Mouse (Mus musculus): ENCODE measurements around the gene Hdac9.
A peak's percentile ranks its signal among the peaks of the same experiment; 100 is the strongest.
"Not testable (repeated sequence)": the region's sequence is repeated elsewhere in the genome, so short reads cannot be mapped to it uniquely, and the experiment has no call there.

Gene Hdac9

GRCm38 (mm10) chr12:34487666-34488065 is 429.2 kb downstream of the Hdac9 start:
- DNase-seq (ENCODE audit: low read depth) = no peak

- DNase-seq (ENCODE audit: low read depth) = no peak
Observed at GRCm38 (mm10) chr12:34487021-34487420, 429.9 kb downstream of the Hdac9 start.

DNA sequence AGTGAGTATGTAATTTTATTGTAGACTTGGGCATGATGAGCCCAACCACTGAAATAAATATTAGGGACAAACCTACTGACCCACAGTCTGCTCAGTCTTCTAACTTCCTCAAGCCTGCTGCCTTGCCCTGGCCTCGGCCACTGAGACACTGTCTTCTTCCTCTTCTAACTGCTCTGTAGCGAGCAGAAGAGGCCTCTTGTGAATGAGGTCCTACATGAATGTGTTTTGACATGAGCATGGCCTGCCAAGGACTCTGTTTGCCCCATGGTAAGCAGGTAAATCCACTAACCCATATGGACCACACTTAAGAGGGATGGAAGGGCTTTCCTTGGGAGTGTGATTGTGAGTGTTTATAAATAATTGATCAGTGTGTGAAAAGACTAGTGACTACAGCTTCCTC is 430.9 kb downstream of the Hdac9 start:
- DNase-seq (ENCODE audit: low read depth) = no peak

DNA sequence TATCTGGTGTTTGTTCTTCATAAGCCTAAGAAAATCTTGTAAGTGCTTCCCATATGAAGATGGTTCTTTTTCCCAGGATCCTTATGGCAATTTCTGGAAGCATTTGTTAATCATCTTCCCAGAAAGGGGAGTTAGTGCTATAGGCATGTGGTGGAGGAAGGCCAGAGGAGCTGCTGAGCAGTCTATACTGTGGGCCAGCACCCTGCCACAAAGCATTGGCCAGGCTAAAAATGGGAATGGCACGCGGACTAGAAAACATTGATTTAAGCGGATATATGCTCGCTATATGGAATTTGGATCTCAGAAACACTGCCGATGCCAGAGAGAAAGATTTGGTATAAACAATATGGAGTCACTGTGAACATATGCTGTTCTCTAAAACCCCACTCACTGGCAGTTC is 435.2 kb downstream of the Hdac9 start:
- DNase-seq (ENCODE audit: low read depth) = no peak

DNA sequence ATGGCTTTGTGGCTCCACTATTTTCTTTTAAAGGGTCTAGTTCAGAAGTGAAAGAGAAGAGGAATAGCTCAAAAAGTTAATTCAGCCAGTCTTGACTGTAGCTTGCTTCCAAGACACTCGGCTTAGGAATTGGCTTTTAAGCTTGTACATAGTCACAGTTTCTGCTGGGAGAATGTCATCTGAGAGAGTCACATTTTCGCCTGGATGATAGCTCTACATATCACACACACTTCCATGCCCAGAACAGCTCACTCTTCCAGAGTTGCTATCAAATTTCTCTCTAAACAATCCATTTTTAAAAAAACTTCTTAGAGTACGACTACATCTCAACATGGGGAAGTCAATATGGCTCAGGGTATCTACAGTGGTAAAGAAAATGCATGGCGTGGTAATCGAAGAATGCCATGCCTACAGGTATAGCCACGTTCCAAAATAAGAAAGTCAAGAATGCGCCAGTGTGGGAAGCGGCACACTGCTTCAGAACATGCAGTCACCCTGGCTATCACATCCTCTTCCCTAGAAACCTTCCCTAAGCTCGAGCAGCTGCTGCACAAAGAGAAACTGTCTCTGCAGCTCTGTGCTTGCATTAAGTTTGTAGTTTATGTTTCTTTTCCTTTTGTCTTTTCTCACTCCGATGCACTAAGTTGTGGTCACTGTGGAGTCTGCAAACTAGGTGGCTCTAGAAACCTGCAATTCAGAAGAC is 443.8 kb downstream of the Hdac9 start:
- no peak for DNase-seq (ENCODE audit: low read depth)

GRCm38 (mm10) chr12:34472542-34472941 is 444.4 kb downstream of the Hdac9 start:
- DNase-seq (ENCODE audit: low read depth) = no peak

DNA sequence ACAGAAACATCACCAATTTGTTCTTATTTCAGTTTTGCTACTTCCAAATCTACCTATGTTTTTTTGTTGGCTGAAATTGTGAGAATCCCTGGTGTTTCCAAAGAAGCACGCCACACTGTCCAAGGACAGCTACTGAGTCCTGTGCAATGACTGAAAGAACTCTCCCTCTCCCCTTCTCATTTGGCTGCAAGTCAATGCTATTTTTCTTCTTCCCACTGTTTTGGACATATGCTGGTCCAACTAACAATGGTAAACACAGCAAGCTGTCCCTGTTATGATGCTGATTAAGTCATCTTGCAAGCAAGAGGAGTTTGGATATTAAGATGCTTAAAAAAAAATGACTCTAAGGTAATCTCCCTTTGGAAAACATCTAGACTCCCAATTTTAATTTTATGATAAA is 455.2 kb downstream of the Hdac9 start:
- no peak for DNase-seq (ENCODE audit: low read depth)

GRCm38 (mm10) chr12:34452643-34453042 is 464.3 kb downstream of the Hdac9 start:
- no peak for DNase-seq (ENCODE audit: low read depth)

DNA sequence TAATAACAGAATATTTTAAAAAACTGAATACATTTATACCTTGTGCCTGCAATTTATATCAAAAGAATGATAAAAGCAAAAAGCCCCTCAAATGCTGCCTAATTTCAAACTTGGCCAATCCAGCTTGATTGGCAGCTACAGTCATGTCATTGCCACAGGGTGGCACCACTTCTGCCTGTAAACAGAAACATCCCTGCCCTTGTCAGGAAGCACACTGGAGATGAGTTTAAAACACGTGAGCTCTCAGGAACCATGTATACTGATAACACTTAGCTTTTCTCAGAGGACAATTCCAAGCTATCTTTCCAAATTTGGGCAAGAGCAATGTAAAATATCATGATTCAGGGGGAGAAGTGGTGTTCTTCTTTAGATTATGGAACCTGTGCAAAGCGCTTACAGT is 465.7 kb downstream of the Hdac9 start:
- DNase-seq (ENCODE audit: low read depth) = no peak

- DNase-seq (ENCODE audit: low read depth) = not testable (repeated sequence)
Observed at GRCm38 (mm10) chr12:34444724-34445123, 472.2 kb downstream of the Hdac9 start.

GRCm38 (mm10) chr12:34440930-34441329 is 476.0 kb downstream of the Hdac9 start:
- DNase-seq (ENCODE audit: low read depth) = no peak

DNA sequence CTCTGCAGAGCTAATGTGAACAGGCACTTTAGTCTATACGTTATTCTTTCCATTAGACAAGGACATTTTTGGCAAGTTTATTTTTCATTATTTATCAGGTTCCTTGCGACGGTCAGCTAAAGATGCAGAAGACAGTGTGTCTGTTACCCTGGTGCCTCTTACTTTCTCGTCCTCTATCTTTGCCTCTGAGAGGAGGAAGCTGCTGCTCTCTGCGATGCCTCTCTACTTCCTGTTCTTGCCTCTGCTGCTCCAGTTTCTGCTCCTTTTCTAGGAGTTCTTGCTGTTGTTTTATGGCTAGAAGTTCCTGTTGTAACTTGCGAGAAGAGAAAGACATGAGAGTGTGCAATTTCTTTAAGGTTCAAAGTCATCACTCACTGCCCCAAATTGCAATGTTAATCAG is 484.0 kb downstream of the Hdac9 start:
- DNase-seq (ENCODE audit: low read depth) = no peak

GRCm38 (mm10) chr12:34432461-34432860 is 484.4 kb downstream of the Hdac9 start:
- DNase-seq (ENCODE audit: low read depth) = peak; percentile 17

GRCm38 (mm10) chr12:34431832-34432231 is 485.1 kb downstream of the Hdac9 start:
- no peak for DNase-seq (ENCODE audit: low read depth)

DNA sequence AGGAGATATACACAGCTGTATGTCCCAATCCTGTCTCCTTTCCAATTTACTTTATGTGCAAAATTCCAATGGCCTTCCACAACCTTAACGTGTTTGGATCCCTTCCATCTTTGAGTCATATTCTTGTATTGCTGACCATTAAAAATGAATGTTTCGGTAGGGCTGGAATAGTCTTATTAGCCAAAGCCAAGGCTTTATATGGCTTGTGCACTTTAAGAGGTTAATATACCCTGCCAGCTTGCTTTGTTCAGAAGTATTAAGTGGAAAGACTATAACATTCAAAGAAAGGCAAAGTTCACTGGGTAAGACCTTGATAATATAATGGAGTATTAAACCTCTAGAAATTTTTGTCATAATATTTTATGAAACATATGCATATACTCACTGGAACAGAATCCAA is 491.4 kb downstream of the Hdac9 start:
- DNase-seq (ENCODE audit: low read depth) = no peak

DNA sequence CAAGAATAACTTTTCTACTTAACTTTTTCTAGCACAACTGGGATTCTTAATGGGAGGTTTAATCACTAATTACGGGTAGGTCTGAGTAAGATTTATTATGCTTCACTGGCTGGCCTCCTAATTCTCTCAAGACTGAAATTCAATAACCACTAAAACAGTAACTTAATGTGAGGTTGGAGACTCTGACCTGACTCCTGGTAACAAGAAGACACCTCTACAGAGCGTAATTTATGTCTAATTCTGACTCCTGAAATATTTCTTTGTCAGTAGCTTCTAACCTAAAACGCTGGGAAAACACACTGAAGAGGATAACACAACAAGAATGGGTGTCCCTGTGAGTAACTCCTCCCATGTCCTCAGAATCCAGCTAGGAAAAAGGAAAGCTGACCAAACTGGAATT is 508.8 kb downstream of the Hdac9 start:
- DNase-seq (ENCODE audit: low read depth) = no peak

DNA sequence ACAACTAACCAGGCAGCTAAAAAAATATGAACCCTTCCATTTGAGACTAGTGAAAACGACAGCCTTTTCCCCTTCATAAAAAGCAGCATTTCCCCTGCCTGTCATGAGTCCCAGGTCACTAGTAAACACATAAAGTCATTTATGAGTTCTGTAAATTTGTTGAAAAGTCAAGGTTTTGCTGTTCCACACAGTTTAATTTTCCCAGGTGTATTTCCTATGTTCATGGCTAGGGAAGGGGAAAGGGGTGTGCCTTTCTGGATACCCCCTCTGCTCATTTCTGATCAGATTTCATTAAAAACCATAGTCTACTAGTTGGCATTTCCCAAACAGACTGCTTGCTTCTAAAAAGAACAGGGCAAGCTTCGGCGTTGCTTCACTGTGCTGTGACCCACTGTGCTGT is 509.8 kb downstream of the Hdac9 start:
- no peak for DNase-seq (ENCODE audit: low read depth)

- DNase-seq (ENCODE audit: low read depth) = no peak
Observed at GRCm38 (mm10) chr12:34402065-34402464, 514.8 kb downstream of the Hdac9 start.

DNA sequence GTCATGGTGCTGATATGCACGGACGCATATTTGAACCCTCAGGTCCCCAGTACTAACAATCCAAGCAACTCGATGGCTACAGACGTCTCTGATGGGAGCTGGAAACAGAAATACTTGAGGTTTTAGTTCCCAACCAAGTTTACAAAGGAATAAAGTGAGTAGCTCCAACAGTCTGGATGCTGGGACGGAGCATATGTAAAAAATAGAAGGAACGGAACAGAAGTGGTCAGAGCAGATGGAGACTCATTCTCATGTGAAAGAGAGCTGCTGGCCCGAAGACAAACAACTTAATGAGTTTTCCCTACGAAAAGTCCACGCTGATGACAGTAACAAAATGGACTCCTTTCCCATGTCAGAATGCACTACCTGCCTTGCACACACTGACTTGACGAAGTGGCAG is 518.3 kb downstream of the Hdac9 start:
- no peak for DNase-seq (ENCODE audit: low read depth)

DNA sequence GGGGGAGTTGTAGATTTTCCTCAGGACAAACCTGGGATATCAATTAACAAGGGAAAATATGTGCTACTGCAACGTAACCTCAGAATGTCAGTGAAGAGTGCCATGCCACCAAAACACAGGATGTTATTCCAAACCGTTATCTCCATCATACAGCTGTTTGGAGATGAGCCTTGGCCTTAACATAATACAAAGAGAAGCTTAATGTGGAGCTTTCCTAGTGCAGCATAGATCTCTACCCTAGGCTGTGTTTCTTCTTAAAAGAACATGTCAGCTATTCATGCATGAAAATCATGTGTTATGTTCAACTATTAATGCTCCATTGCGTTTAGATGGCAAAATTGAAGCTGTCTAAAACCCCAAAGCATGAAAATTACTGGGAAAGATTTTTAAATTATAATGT is 522.6 kb downstream of the Hdac9 start:
- DNase-seq (ENCODE audit: low read depth) = no peak

DNA sequence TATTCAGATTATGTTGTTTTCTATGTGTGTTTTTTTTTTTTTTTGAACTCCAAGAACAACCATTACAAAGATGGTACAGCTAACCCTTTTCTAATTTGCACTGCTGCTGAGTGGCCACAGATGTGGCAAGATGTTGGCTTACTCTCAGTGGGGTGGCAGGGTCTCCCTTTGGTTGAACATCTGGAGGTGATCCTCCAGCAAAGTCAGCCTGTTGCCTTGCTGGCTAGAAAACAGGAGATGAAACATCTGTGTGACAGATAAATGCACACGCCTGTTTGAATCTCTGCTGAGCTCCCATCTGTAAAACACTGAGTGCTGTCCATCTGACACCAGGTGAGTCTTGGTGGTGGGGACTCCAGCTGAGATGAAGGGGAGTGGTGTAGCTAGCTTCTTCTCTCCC is 537.2 kb downstream of the Hdac9 start:
- DNase-seq (ENCODE audit: low read depth) = no peak

GRCm38 (mm10) chr12:34378637-34379036 is 538.3 kb downstream of the Hdac9 start:
- DNase-seq (ENCODE audit: low read depth) = no peak

DNA sequence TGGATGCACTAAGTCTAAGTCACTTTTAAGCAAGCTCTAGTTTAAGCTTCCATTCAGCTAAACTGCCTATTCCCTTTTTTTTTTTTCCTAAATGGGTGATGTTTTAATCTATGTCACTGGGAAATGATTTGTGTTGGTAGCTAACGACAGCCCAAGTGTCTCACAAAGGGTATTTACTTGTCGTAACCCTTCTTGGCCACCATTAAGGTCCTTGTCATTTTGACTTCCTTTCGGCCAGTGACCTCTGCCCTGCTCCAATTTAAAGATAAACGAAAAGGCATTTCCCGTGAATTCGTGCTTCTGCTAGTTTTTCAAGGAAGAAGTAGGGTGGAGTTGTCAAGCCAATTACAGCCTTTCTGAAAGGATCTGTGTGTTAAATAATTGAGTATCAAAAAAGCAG is 565.0 kb downstream of the Hdac9 start:
- DNase-seq (ENCODE audit: low read depth) = no peak

DNA sequence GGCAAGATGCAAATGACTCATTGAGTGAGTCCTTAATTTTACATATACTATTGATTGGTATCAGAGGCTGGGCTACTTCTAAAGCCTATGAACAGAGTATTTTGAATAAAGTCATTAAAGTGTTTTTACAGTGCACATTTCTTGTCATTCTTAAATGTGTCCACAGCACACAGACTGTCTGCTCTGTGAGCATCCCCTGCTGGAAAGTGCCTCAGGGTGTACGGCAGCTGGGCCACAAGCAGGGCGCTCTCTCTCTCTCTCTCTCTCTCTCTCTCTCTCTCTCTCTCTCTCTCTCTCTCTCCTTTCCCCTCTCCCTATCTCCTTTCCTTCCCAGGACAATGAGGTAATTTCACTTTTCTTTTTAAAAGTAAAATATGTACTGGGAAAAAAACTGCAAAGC is 569.4 kb downstream of the Hdac9 start:
- DNase-seq (ENCODE audit: low read depth) = no peak

DNA sequence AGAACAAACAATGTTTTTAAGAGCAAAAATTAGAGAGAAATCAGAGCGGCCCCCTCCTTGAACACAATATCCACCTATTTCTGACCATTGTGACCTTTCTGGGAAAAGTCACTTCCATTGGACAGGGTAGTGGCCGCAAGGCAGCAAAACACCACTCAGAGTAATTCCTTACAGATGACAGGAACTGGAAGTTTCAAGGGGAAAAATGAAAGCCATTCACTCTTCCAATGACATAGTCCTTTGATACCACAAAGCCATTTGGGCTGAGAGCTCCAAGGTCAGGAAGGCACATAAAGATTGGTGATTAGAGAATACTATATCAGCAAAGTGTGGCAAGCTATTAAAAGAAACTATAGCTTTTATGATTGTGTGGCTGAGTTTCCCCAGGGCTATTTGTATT is 574.1 kb downstream of the Hdac9 start:
- no peak for DNase-seq (ENCODE audit: low read depth)
